Mouse (Mus musculus) heart, embryonic 14.5 days (tissue): ENCODE data around the gene Syt2. TPM values are rescaled to one million over a fixed set of nuclear protein-coding genes. Genes with fewer than 3 reads are reported as not detected.

ENCODE experiments used
- ATAC-seq: fragments of 200-750 bp; cut with Nextera tagmentation; 2 replicates; pipeline ENCODE4 v1.8.0; 2017; ENCODE audit warnings: low read depth, moderate TSS enrichment; ENCODE audit not compliant: insufficient number of reproducible peaks, insufficient read depth, low FRiP score
- H3K27ac ChIP-seq, 2 experiments: fragments of 200-500 bp in 1 of 2; fragments of 300-500 bp in 1 of 2; sonication (generic) in 1 of 2; replicated peaks in 1 of 2; 2 replicates each; pipeline ENCODE4 v1.5.1; 2012 to 2014; ENCODE audit warnings: low read depth in 2 of 2, low read length in 2 of 2, control low read depth in 1 of 2, mild to moderate bottlenecking in 1 of 2, mixed read lengths in 1 of 2; ENCODE audit not compliant: control insufficient read depth in 1 of 2, insufficient read depth in 1 of 2
- H3K27me3 ChIP-seq: fragments of 300-500 bp; sonication (generic); 2 replicates; pipeline ENCODE4 v1.6.1; 2014; ENCODE audit warnings: mild to moderate bottlenecking, low read length, control low read depth; ENCODE audit not compliant: control insufficient read depth, insufficient read depth
- H3K36me3 ChIP-seq: fragments of 300-500 bp; sonication (generic); 2 replicates; pipeline ENCODE4 v1.6.1; 2014; ENCODE audit warnings: mild to moderate bottlenecking, control low read depth, low read length, mixed read lengths; ENCODE audit not compliant: control insufficient read depth, insufficient read depth
- H3K4me1 ChIP-seq, 2 experiments: fragments of 200-500 bp in 1 of 2; fragments of 300-500 bp in 1 of 2; sonication (generic) in 1 of 2; 2 replicates each; pipeline ENCODE4 v1.6.1; 2012 to 2014; ENCODE audit warnings: low read length in 2 of 2, control low read depth in 1 of 2, mixed read lengths in 1 of 2; ENCODE audit not compliant: control insufficient read depth in 2 of 2, insufficient read depth in 2 of 2
- H3K4me2 ChIP-seq: fragments of 300-500 bp; sonication (generic); 2 replicates; pipeline ENCODE4 v1.6.1; 2014; ENCODE audit warnings: mild to moderate bottlenecking, low read length
- H3K4me3 ChIP-seq, 2 experiments: fragments of 200-500 bp in 1 of 2; fragments of 300-500 bp in 1 of 2; sonication (generic) in 1 of 2; 2 replicates each; pipeline ENCODE4 v1.5.1; 2012 to 2014; ENCODE audit warnings: low read length in 2 of 2, mild to moderate bottlenecking in 2 of 2, control low read depth in 1 of 2, low read depth in 1 of 2, moderate library complexity in 1 of 2; ENCODE audit not compliant: control insufficient read depth in 1 of 2, insufficient read depth in 1 of 2
- H3K9ac ChIP-seq: fragments of 300-500 bp; sonication (generic); 2 replicates; pipeline ENCODE4 v1.6.1; 2014; ENCODE audit warnings: mild to moderate bottlenecking, low read length
- H3K9me3 ChIP-seq: fragments of 300-500 bp; sonication (generic); 2 replicates; pipeline ENCODE4 v1.6.1; 2016; ENCODE audit warnings: low read length, control low read depth; ENCODE audit not compliant: control insufficient read depth
- WGBS: fragments of 180-500 bp; shearing (Covaris S2); extraction: QIAGEN DNeasy Blood & Tissue Kit; methylation state at CpG from one replicate; pipeline ENCODE4 v1.1.7; 2014; 5-methylcytosine and 5-hydroxymethylcytosine counted together
- polyA plus RNA-seq: library from polyadenylated mRNA; unstranded; fragments of >200 nt; fragmentation: Nextera tagmentation; extraction: Ambion mirVana; gene quantifications from 2 replicates; pipeline ENCODE4 v1.2.1, GENCODE M21; 2014

Gene Syt2
- polyA plus RNA-seq, 1 experiment from 2014 or later = 0.08 TPM

GRCm38 (mm10) chr1:134722891-134723290 is 76.4 kb downstream of the Syt2 start:
- H3K36me3 ChIP-seq = no peaks in the 10 kb centered on the region
- no peak overlapping the region for H3K4me3 ChIP-seq
- H3K9ac ChIP-seq = no peak overlapping the region
- no peak for ATAC-seq
- no peak overlapping the region for H3K4me2 ChIP-seq
- 79% methylated on average over 7 of the region's 7 CpGs for WGBS
- no peak overlapping the region for H3K27ac ChIP-seq
- peaks cover 5% of the 10 kb centered on the region in 2 experiments; a peak in 3 of 4 replicates for H3K4me1 ChIP-seq
- no peaks in the 10 kb centered on the region for H3K9me3 ChIP-seq
- 0 out of 2 replicates have a peak, but pooled peaks cover 3% of the 10 kb centered on the region for H3K27me3 ChIP-seq

- Histone ChIP-seq H3K9me3 (no peaks in the 10 kb centered on the region), H3K4me2 (no peak overlapping the region), H3K27ac (no peak overlapping the region), H3K9ac (no peak overlapping the region; the same call in 1 of the 2 replicates), H3K4me3 (no peak overlapping the region), H3K27me3 (0 out of 2 replicates have a peak, but pooled peaks cover 3% of the 10 kb centered on the region), H3K36me3 (no peaks in the 10 kb centered on the region), H3K4me1 (peaks cover 0 to 5% of the 10 kb centered on the region in 2 experiments; a peak in 1 of 4 replicates)
- no peak for ATAC-seq
- WGBS = 33% methylated on average over 5 of the region's 5 CpGs
These were observed 78.8 kb downstream of the Syt2 start for GRCm38 (mm10) chr1:134725276-134725675.

- Histone ChIP-seq H3K4me1 (peaks cover 0 to 5% of the 10 kb centered on the region in 2 experiments; a peak in 1 of 4 replicates), H3K4me2 (no peak overlapping the region), H3K9me3 (no peaks in the 10 kb centered on the region), H3K36me3 (no peaks in the 10 kb centered on the region), H3K4me3 (no peak overlapping the region), H3K9ac (no peak overlapping the region), H3K27ac (no peak overlapping the region), H3K27me3 (0 out of 2 replicates have a peak, but pooled peaks cover 3% of the 10 kb centered on the region)
- no peak for ATAC-seq
- WGBS = 86% methylated on average over 7 of the region's 7 CpGs
These were observed 80.0 kb downstream of the Syt2 start for GRCm38 (mm10) chr1:134726480-134726879.

GRCm38 (mm10) chr1:134727256-134727655 is 80.8 kb downstream of the Syt2 start:
- Histone ChIP-seq H3K27me3 (no peaks in the 10 kb centered on the region), H3K9ac (no peak overlapping the region), H3K27ac (no peak overlapping the region), H3K4me1 (peaks cover 0 to 5% of the 10 kb centered on the region in 2 experiments; a peak in 1 of 4 replicates), H3K36me3 (no peaks in the 10 kb centered on the region), H3K9me3 (no peaks in the 10 kb centered on the region), H3K4me3 (no peak overlapping the region), H3K4me2 (no peak overlapping the region)
- ATAC-seq = no peak
- WGBS = 54% methylated on average over 8 of the region's 8 CpGs

- WGBS = 87% methylated on average over 5 of the region's 5 CpGs
- Histone ChIP-seq H3K9me3 (no peaks in the 10 kb centered on the region), H3K4me2 (no peak overlapping the region), H3K4me3 (no peak overlapping the region), H3K36me3 (no peaks in the 10 kb centered on the region), H3K4me1 (peaks cover 0 to 2% of the 10 kb centered on the region in 2 experiments; a peak in 2 of 4 replicates), H3K27ac (no peak overlapping the region), H3K27me3 (no peaks in the 10 kb centered on the region), H3K9ac (no peak overlapping the region)
- no peak for ATAC-seq
These were observed 87.2 kb downstream of the Syt2 start for GRCm38 (mm10) chr1:134733659-134734058.

- H3K4me3 ChIP-seq = no peak overlapping the region
- H3K9ac ChIP-seq = no peak overlapping the region
- 60% methylated on average over 9 of the region's 9 CpGs for WGBS
- no peaks in the 10 kb centered on the region for H3K27me3 ChIP-seq
- no peaks in the 10 kb centered on the region for H3K36me3 ChIP-seq
- H3K4me2 ChIP-seq = no peak overlapping the region
- peaks cover 0 to 2% of the 10 kb centered on the region in 2 experiments; a peak in 2 of 4 replicates for H3K4me1 ChIP-seq
- no peaks in the 10 kb centered on the region for H3K9me3 ChIP-seq
- ATAC-seq = no peak
- no peak overlapping the region for H3K27ac ChIP-seq
These were observed 91.0 kb downstream of the Syt2 start for GRCm38 (mm10) chr1:134737463-134737862.

GRCm38 (mm10) chr1:134741433-134741832 is 95.0 kb downstream of the Syt2 start:
- Histone ChIP-seq H3K36me3 (no peaks in the 10 kb centered on the region), H3K4me1 (peaks cover 0 to 2% of the 10 kb centered on the region in 2 experiments; a peak in 2 of 4 replicates), H3K9ac (no peak overlapping the region), H3K4me3 (no peak overlapping the region), H3K27me3 (no peaks in the 10 kb centered on the region), H3K4me2 (no peak overlapping the region), H3K9me3 (no peaks in the 10 kb centered on the region), H3K27ac (no peak overlapping the region)
- 72% methylated on average over 6 of the region's 6 CpGs for WGBS
- no peak for ATAC-seq
